Mouse (Mus musculus) left cerebral cortex, adult 2 months (tissue): ENCODE data around the gene Ogg1. TPM values are rescaled to one million over a fixed set of nuclear protein-coding genes. Genes with fewer than 3 reads are reported as not detected.
A peak's percentile ranks its signal among the peaks of the same experiment; 100 is the strongest.

Source experiments
- DNase-seq, 2 experiments: peaks; one replicate each; pipeline ENCODE4 v3.0.0; 2021 to 2022; ENCODE audit warnings: low spot score in 2 of 2, mixed read lengths in 1 of 2; ENCODE audit errors: extremely low spot score in 1 of 2
- H3K27ac ChIP-seq: fragments of 200-600 bp; 2 replicates; pipeline ENCODE4 v1.8.1; 2022
- H3K4me3 ChIP-seq: fragments of 200-600 bp; 2 replicates; pipeline ENCODE4 v1.8.1; 2022
- CTCF ChIP-seq: fragments of 200-600 bp; IDR thresholded peaks from 2 replicates; pipeline ENCODE4 v1.8.1; 2022; ENCODE audit warnings: antibody characterized with exemption, mild to moderate bottlenecking, moderate library complexity
- intact Hi-C: fragments of 180-260 bp; cut with DNase I; formaldehyde crosslinking; loops from one replicate; pipeline ENCODE4 v1.15.1; 2025
- total RNA-seq, 2 experiments: library from RNA; stranded (reverse); gene quantifications; 2 replicates each; pipeline ENCODE4 v1.2.3; 2021

Gene Ogg1
- total RNA-seq, 2 experiments from 2014 or later = 6.1 to 7.6 TPM

DNA sequence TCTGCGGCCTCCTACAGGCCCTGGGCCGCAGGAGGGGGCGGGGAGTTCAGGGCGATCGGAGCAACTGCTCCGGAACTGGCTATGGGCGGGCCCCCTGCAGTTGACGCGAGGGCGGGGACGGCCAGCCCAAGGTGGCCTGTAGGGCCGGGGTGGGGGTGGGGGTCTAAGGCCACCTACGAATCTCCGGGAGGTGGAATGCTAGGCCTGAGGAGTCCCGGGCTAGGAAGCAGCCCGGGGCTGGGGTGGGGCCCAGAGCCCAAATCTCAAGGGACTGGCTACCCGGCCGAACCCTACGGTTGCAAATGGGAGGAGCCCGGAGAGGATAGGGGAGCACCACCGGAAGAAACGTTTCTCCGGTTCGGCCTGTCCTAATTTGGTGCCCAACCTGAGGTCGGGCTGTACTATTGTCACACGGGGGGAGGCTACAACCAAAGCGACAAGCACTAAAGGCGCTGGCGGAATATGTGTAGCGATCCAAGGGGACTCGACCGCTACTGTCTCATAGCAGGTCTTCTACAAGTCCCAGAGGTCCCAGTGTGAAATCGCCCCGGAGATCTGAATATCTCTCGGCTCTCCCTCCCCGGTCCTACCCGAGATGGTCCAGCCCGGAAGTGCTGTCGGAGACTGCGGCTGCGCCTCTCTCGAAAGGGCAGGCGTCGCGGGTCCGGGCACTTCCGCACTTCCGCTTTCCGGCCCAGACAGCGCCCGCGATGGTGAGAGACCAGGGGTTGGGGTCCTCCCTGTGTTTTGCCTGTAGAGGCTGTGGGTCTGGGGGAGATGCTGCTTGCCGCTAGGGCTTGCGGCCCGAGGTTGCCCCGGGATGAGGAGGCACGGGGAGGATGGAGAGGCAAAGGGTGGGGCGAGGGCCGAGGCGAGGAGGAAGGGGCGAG lies 51.0 kb downstream of the Ogg1 start, which contains the start of the genes Tada3 and Arpc4:
Gene Tada3 (minus strand): TSS at position 388 of the 890 bp plus-strand sequence.
Gene Arpc4 (plus strand): TSS at position 620 of the 890 bp plus-strand sequence.
- Histone ChIP-seq H3K4me3 (peak within 1 kb of the TSS; percentile 93), H3K27ac (peak within 1 kb of the TSS; percentile 100)
- intact Hi-C loops = loop anchor here (2.0 to 5.0 kb wide), 3 partner anchors 33 to 330 kb away; partner anchors contain the start of genes Mtmr14 and Thumpd3
- no peak; the same call in 1 of the 2 replicates for TF ChIP-seq CTCF
- DNase-seq = peak; percentile 88 to 89

DNA sequence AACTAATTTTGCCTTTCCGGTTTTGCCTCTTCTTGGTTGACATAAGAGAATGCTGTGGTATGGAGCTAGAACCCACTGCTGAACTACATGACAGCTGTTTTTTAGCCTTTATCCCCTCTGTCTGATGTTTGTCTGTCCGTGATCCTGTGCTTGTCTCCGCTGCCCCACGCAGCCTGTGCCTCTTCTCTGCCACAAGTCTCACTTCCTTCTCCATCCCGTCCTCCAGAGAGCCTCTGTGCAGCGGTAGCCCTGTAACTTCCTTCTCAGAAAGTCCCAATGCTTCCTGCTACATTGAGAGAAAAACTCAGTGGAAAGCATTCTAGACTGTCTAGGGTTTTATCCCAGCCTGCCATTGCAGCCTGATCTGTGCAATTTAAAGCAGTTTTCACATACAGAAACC lies 52.5 kb downstream of the Ogg1 start:
- Histone ChIP-seq H3K27ac (no peak overlapping the region), H3K4me3 (peak overlapping the region; percentile 93)
- no peak for TF ChIP-seq CTCF
- intact Hi-C loops = loop anchor here (5.0 kb wide), 2 partner anchors 142 to 332 kb away; partner anchors contain the start of genes Mtmr14 and Thumpd3
- DNase-seq = no peak

DNA sequence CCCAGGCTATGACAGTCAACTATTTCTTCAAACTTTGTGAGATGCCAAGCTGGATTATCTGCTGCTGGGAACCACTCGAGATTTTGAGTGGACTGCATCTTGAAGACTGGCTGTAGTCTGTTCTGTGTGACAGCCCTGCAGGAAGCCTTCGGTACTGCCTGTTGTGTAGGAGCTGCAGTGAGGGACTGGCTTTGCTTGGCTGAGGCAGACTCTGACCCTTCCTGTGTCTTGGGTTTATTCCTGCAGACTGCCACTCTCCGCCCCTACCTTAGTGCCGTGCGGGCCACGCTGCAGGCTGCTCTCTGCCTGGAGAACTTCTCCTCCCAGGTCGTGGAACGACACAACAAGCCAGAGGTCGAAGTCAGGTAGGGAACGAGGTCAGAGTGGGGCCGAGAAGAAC lies 53.7 kb downstream of the Ogg1 start:
- no peak for DNase-seq
- TF ChIP-seq CTCF = no peak; the same call in 1 of the 2 replicates
- intact Hi-C loops = no loop called here
- H3K4me3 ChIP-seq = no peak overlapping the region
- H3K27ac ChIP-seq = no peak overlapping the region

DNA sequence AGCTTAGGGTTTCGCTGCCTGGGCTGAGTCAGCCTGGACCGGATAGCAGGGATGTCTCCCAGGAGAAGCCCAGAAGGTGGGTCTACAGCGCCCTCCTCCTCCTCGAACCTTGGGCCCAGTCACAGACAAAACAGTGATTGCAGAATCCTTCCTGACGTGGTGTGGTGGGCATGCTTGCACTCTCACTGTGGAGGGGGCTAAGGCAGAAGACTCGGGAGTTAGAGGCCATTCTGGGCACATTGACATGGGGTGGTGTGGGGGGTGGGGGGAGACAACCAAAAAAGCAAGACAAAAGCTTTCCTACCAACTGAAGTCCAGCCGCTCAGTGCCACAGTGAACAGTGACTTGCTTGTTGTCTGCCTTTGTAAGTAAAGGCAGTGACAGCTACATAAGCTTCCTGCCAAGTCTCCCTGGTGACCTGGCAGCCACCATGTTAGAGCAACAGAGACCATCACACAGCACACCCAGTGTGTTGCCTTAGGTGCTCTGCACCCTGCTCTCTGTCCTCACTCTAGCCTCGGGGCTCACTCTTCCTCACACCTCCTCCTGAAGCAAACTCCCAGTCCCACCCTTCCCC lies 57.7 kb downstream of the Ogg1 start:
- H3K27ac ChIP-seq = no peak overlapping the region; the same call in 1 of the 2 replicates
- no peak for TF ChIP-seq CTCF
- intact Hi-C loops = no loop called here
- no peak overlapping the region for H3K4me3 ChIP-seq
- DNase-seq = no peak

Other genes starting within 250 kb of the Ogg1 start
- gene Setd5, start 249.6 kb upstream of the Ogg1 start, total RNA-seq = 100 to 1,000 TPM; 116 to 119 TPM
- 10 to 100 TPM; 81.1 to 83.1 TPM for gene Lhfpl4, start 131.6 kb upstream of the Ogg1 start, total RNA-seq
- 10 to 100 TPM; 14.6 to 15.3 TPM for gene Mtmr14, start 89.1 kb upstream of the Ogg1 start, total RNA-seq
- 10 to 100 TPM; 75.7 to 80.5 TPM for gene Cpne9, start 44.7 kb upstream of the Ogg1 start, total RNA-seq
- 10 to 100 TPM; 31.0 to 32.9 TPM for gene Brpf1, start 19.8 kb upstream of the Ogg1 start, total RNA-seq
- gene Camk1, start 17.0 kb downstream of the Ogg1 start, total RNA-seq = 100 to 1,000 TPM; 115 to 121 TPM
- 10 to 100 TPM; 47.0 to 49.6 TPM for gene Tada3, start 50.9 kb downstream of the Ogg1 start, total RNA-seq
- 100 to 1,000 TPM; 251 to 255 TPM for gene Arpc4, start 51.1 kb downstream of the Ogg1 start, total RNA-seq
- 10 to 100 TPM; 12.2 to 17.8 TPM for gene Ttll3, start 62.3 kb downstream of the Ogg1 start, total RNA-seq
- gene Rpusd3, start 92.4 kb downstream of the Ogg1 start, total RNA-seq = 10 to 100 TPM; 18.1 to 18.6 TPM
- gene Cidec, start 108.8 kb downstream of the Ogg1 start, total RNA-seq = not detected
- 10 to 100 TPM; 35.7 to 36.8 TPM for gene Jagn1, start 115.6 kb downstream of the Ogg1 start, total RNA-seq
- gene Il17re, start 131.5 kb downstream of the Ogg1 start, total RNA-seq = under 1 TPM; 0.49 to 0.50 TPM
- 1 to 10 TPM; 4.4 to 5.1 TPM for gene Il17rc, start 144.5 kb downstream of the Ogg1 start, total RNA-seq
- 100 to 1,000 TPM; 116 to 117 TPM for gene Creld1, start 156.3 kb downstream of the Ogg1 start, total RNA-seq
- gene Prrt3, start 175.0 kb downstream of the Ogg1 start, total RNA-seq = 10 to 100 TPM; 54.9 to 61.1 TPM
- 10 to 100 TPM; 76.5 to 77.5 TPM for gene Emc3, start 204.7 kb downstream of the Ogg1 start, total RNA-seq
- 1 to 10 TPM; 2.1 to 2.2 TPM for gene Fancd2, start 204.7 kb downstream of the Ogg1 start, total RNA-seq